Mouse (Mus musculus) erythroblast, embryonic 14.5 days (primary cell): ENCODE measurements around the gene Kdm4b.

ENCODE experiments used
- GATA1 ChIP-seq: IDR thresholded peaks from 2 replicates; pipeline ENCODE4 v1.6.1; 2012; ENCODE audit warnings: low read length, inconsistent platforms, mixed read lengths
- TAL1 ChIP-seq: IDR thresholded peaks from 3 replicates; pipeline ENCODE4 v1.6.1; 2012; ENCODE audit warnings: low read length, inconsistent platforms, mixed read lengths

- TF ChIP-seq TAL1 (no peak), GATA1 (no peak)
Observed at GRCm38 (mm10) chr17:56308088-56308487, 17.8 kb upstream of the Kdm4b start.
